Mouse (Mus musculus): ENCODE results near the gene Nrip1. TPM values are rescaled to one million over a fixed set of nuclear protein-coding genes. Genes with fewer than 3 reads are reported as not detected.

The Nrip1 gene
- polyA plus RNA-seq, 1 experiment from 2014 or later, result 56.8 TPM

DNA sequence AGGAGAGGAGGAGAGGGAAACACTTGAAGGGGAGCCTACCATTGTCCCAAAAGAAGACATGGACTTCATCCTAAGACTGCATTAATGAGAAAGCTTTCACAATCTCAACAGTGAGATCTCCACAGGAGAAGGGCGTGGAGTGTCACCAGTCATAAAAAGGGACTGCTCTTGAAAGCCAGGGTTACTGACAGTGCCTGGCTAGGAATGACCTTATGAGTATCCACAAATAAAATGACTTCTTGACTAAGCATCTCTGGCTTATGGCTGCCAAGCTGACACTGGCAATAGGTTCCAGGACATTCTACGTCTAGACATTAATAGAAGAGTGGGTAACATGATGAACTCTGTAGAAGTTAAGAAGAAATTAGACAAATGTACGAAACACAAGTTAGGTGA, 48.3 kb downstream of the Nrip1 start:
- Histone ChIP-seq H3K9ac (ENCODE audit: low read depth, low read length) (no peak overlapping the region), H3K27me3 (ENCODE audit: control insufficient read depth, insufficient read depth, low read length) (no peaks in the 10 kb centered on the region), H3K4me1 (ENCODE audit: control insufficient read depth, insufficient read depth, low read length) (peaks cover 25% of the 10 kb centered on the region), H3K4me3 (ENCODE audit: low read length) (no peak overlapping the region), H3K36me3 (ENCODE audit: control insufficient read depth, insufficient read depth, low read length) (peaks cover 3% of the 10 kb centered on the region; the same call in 1 of the 2 replicates), H3K27ac (ENCODE audit: low read depth, low read length) (no peak overlapping the region), H3K4me2 (replicated peaks; ENCODE audit: low read depth, low read length) (no peak overlapping the region), H3K9me3 (ENCODE audit: control insufficient read depth, low read length) (no peaks in the 10 kb centered on the region)
- 95% methylated on average over 3 of the region's 3 CpGs for WGBS
- ATAC-seq (ENCODE audit: low FRiP score, low TSS enrichment), result no peak

DNA sequence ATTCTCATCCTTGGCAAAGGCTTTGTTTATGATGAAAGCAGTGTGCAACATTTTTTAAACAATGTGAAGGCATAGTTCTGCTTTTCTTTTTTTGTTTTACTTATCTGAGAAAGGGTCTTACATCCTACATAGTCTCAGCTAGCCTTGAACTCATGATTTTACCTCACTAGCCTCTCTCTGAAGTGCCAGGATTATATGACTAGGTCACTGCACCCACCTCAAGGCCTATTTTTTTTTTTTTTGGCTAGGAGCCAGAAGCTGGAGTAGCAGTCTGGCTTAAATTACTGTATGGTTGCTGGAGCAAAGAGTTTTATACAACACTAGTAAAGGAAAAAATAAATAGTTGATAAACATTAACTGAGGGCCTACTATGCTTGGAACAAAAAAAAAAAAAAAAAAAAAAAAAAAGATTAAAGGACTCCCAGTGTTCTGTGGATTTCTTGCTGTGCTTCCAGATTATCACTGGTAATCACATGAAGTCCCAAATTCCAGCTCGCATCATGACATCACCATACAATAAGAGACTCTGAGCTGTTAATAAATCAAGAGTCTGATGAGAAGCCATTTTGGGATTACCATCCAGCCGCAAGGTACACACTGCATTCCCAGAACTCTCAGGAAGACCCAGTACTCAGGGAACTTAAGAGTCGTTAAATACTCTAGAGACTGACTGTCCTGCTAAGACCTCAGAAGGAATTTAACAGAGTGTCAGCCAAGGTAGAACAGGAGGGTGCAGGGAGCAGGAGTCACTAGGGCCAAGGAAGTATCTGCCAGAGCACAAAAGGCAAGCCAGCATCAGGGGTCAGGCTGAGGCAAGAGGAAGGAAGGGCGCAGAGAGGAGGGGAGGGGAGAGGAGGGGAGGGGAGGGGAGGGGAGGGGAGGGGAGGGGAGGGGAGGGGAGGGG, 49.0 kb downstream of the Nrip1 start:
- H3K27ac ChIP-seq (ENCODE audit: low read depth, low read length), result no peak overlapping the region
- no peaks in the 10 kb centered on the region for H3K9me3 ChIP-seq (ENCODE audit: control insufficient read depth, low read length)
- ATAC-seq (ENCODE audit: low FRiP score, low TSS enrichment), result no peak
- WGBS, result 75% methylated on average over 3 of the region's 4 CpGs
- no peaks in the 10 kb centered on the region for H3K27me3 ChIP-seq (ENCODE audit: control insufficient read depth, insufficient read depth, low read length)
- peaks cover 3% of the 10 kb centered on the region; the same call in 1 of the 2 replicates for H3K36me3 ChIP-seq (ENCODE audit: control insufficient read depth, insufficient read depth, low read length)
- H3K9ac ChIP-seq (ENCODE audit: low read depth, low read length), result no peak overlapping the region
- H3K4me1 ChIP-seq (ENCODE audit: control insufficient read depth, insufficient read depth, low read length), result peaks cover 32% of the 10 kb centered on the region
- no peak overlapping the region for H3K4me2 ChIP-seq (replicated peaks; ENCODE audit: low read depth, low read length)
- H3K4me3 ChIP-seq (ENCODE audit: low read length), result no peak overlapping the region

GRCm38 (mm10) chr16:76323594-76324307, 49.9 kb downstream of the Nrip1 start:
- WGBS, result 86% methylated on average over 4 of the region's 4 CpGs
- H3K9ac ChIP-seq (ENCODE audit: low read depth, low read length), result no peak overlapping the region
- no peak overlapping the region for H3K27ac ChIP-seq (ENCODE audit: low read depth, low read length)
- H3K9me3 ChIP-seq (ENCODE audit: control insufficient read depth, low read length), result no peaks in the 10 kb centered on the region
- ATAC-seq (ENCODE audit: low FRiP score, low TSS enrichment), result no peak
- H3K27me3 ChIP-seq (ENCODE audit: control insufficient read depth, insufficient read depth, low read length), result no peaks in the 10 kb centered on the region
- H3K4me2 ChIP-seq (replicated peaks; ENCODE audit: low read depth, low read length), result no peak overlapping the region
- peaks cover 3% of the 10 kb centered on the region; the same call in 1 of the 2 replicates for H3K36me3 ChIP-seq (ENCODE audit: control insufficient read depth, insufficient read depth, low read length)
- H3K4me1 ChIP-seq (ENCODE audit: control insufficient read depth, insufficient read depth, low read length), result peaks cover 38% of the 10 kb centered on the region
- H3K4me3 ChIP-seq (ENCODE audit: low read length), result no peak overlapping the region

GRCm38 (mm10) chr16:76323141-76323540, 50.5 kb downstream of the Nrip1 start:
- no peak overlapping the region for H3K27ac ChIP-seq (ENCODE audit: low read depth, low read length)
- H3K9me3 ChIP-seq (ENCODE audit: control insufficient read depth, low read length), result no peaks in the 10 kb centered on the region
- peaks cover 43% of the 10 kb centered on the region for H3K4me1 ChIP-seq (ENCODE audit: control insufficient read depth, insufficient read depth, low read length)
- no peaks in the 10 kb centered on the region for H3K27me3 ChIP-seq (ENCODE audit: control insufficient read depth, insufficient read depth, low read length)
- 95% methylated on average over 2 of the region's 2 CpGs for WGBS
- H3K9ac ChIP-seq (ENCODE audit: low read depth, low read length), result no peak overlapping the region
- H3K36me3 ChIP-seq (ENCODE audit: control insufficient read depth, insufficient read depth, low read length), result peaks cover 3% of the 10 kb centered on the region; the same call in 1 of the 2 replicates
- H3K4me3 ChIP-seq (ENCODE audit: low read length), result no peak overlapping the region
- no peak overlapping the region for H3K4me2 ChIP-seq (replicated peaks; ENCODE audit: low read depth, low read length)
- ATAC-seq (ENCODE audit: low FRiP score, low TSS enrichment), result no peak

GRCm38 (mm10) chr16:76321527-76322165, 52.0 kb downstream of the Nrip1 start:
- Histone ChIP-seq H3K27ac (ENCODE audit: low read depth, low read length) (peak overlapping the region; percentile 62; the same call in 1 of the 2 replicates), H3K4me3 (ENCODE audit: low read length) (no peak overlapping the region), H3K4me1 (ENCODE audit: control insufficient read depth, insufficient read depth, low read length) (peaks cover 48% of the 10 kb centered on the region), H3K36me3 (ENCODE audit: control insufficient read depth, insufficient read depth, low read length) (peaks cover 3% of the 10 kb centered on the region; the same call in 1 of the 2 replicates), H3K9me3 (ENCODE audit: control insufficient read depth, low read length) (no peaks in the 10 kb centered on the region), H3K9ac (ENCODE audit: low read depth, low read length) (no peak overlapping the region), H3K27me3 (ENCODE audit: control insufficient read depth, insufficient read depth, low read length) (no peaks in the 10 kb centered on the region), H3K4me2 (replicated peaks; ENCODE audit: low read depth, low read length) (peak overlapping the region; percentile 22)
- 11% methylated on average over 11 of the region's 11 CpGs for WGBS
- no peak for ATAC-seq (ENCODE audit: low FRiP score, low TSS enrichment)

DNA sequence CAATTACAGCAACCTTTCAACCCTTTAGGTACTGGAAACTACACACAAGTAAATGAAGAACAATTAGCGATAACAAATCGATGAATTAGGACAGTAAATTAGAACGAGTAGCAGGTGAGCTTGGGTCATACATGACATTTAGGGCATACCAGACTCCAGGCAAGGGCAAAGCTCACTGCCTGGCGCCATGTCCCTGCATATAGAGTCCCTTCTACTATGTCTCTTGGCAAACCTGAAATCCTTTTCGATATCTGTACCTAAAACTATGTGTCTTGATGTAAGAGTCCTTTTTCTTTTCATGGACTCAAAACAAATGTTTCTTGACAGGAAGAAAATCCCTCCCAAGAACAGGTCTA, 53.5 kb downstream of the Nrip1 start:
- Histone ChIP-seq H3K4me1 (ENCODE audit: control insufficient read depth, insufficient read depth, low read length) (peaks cover 48% of the 10 kb centered on the region), H3K9ac (ENCODE audit: low read depth, low read length) (no peak overlapping the region), H3K4me3 (ENCODE audit: low read length) (no peak overlapping the region), H3K36me3 (ENCODE audit: control insufficient read depth, insufficient read depth, low read length) (no peaks in the 10 kb centered on the region), H3K27ac (ENCODE audit: low read depth, low read length) (no peak overlapping the region), H3K9me3 (ENCODE audit: control insufficient read depth, low read length) (no peaks in the 10 kb centered on the region), H3K27me3 (ENCODE audit: control insufficient read depth, insufficient read depth, low read length) (no peaks in the 10 kb centered on the region), H3K4me2 (replicated peaks; ENCODE audit: low read depth, low read length) (no peak overlapping the region)
- no peak for ATAC-seq (ENCODE audit: low FRiP score, low TSS enrichment)
- WGBS, result 46% methylated on average over 5 of the region's 5 CpGs

- Histone ChIP-seq H3K4me3 (ENCODE audit: low read length) (no peak overlapping the region), H3K9ac (ENCODE audit: low read depth, low read length) (no peak overlapping the region), H3K4me2 (replicated peaks; ENCODE audit: low read depth, low read length) (no peak overlapping the region), H3K4me1 (ENCODE audit: control insufficient read depth, insufficient read depth, low read length) (peaks cover 48% of the 10 kb centered on the region), H3K36me3 (ENCODE audit: control insufficient read depth, insufficient read depth, low read length) (no peaks in the 10 kb centered on the region), H3K9me3 (ENCODE audit: control insufficient read depth, low read length) (no peaks in the 10 kb centered on the region), H3K27me3 (ENCODE audit: control insufficient read depth, insufficient read depth, low read length) (no peaks in the 10 kb centered on the region), H3K27ac (ENCODE audit: low read depth, low read length) (no peak overlapping the region)
- ATAC-seq (ENCODE audit: low FRiP score, low TSS enrichment), result 0 out of 2 replicates have a peak, but pooled peaks have one; percentile 45
- WGBS, result 30% methylated on average over 11 of the region's 11 CpGs
Observed at GRCm38 (mm10) chr16:76319364-76320117, 54.1 kb downstream of the Nrip1 start.

- H3K4me1 ChIP-seq (ENCODE audit: control insufficient read depth, insufficient read depth, low read length), result peaks cover 48% of the 10 kb centered on the region
- no peaks in the 10 kb centered on the region for H3K36me3 ChIP-seq (ENCODE audit: control insufficient read depth, insufficient read depth, low read length)
- no peaks in the 10 kb centered on the region for H3K9me3 ChIP-seq (ENCODE audit: control insufficient read depth, low read length)
- H3K27me3 ChIP-seq (ENCODE audit: control insufficient read depth, insufficient read depth, low read length), result no peaks in the 10 kb centered on the region
- no peak overlapping the region for H3K27ac ChIP-seq (ENCODE audit: low read depth, low read length)
- H3K4me2 ChIP-seq (replicated peaks; ENCODE audit: low read depth, low read length), result no peak overlapping the region
- no peak overlapping the region for H3K4me3 ChIP-seq (ENCODE audit: low read length)
- 64% methylated on average over 13 of the region's 13 CpGs for WGBS
- ATAC-seq (ENCODE audit: low FRiP score, low TSS enrichment), result no peak
- no peak overlapping the region for H3K9ac ChIP-seq (ENCODE audit: low read depth, low read length)
Observed at GRCm38 (mm10) chr16:76318331-76318922, 55.2 kb downstream of the Nrip1 start.
